Mouse (Mus musculus) midbrain, embryonic 12.5 days (tissue): Measurements from ENCODE around the gene Nrap. TPM values are rescaled to one million over a fixed set of nuclear protein-coding genes. Genes with fewer than 3 reads are reported as not detected.

Experiments
- ATAC-seq: fragments of 200-750 bp; cut with Nextera tagmentation; 2 replicates; pipeline ENCODE4 v1.8.0; 2017; ENCODE audit warnings: low read depth, moderate TSS enrichment, moderate library complexity; ENCODE audit not compliant: low FRiP score
- H3K27ac ChIP-seq: fragments of 300-500 bp; sonication (generic); replicated peaks from 2 replicates; pipeline ENCODE4 v1.5.1; 2016; ENCODE audit warnings: mild to moderate bottlenecking
- H3K27me3 ChIP-seq: fragments of 300-500 bp; sonication (generic); 2 replicates; pipeline ENCODE4 v1.6.1; 2016; ENCODE audit warnings: mild to moderate bottlenecking
- H3K36me3 ChIP-seq: fragments of 300-500 bp; sonication (generic); 2 replicates; pipeline ENCODE4 v1.6.1; 2016
- H3K4me1 ChIP-seq: fragments of 300-500 bp; sonication (generic); 2 replicates; pipeline ENCODE4 v1.6.1; 2016
- H3K4me2 ChIP-seq: fragments of 300-500 bp; sonication (generic); replicated peaks from 2 replicates; pipeline ENCODE4 v1.6.1; 2016; ENCODE audit warnings: mild to moderate bottlenecking, moderate library complexity
- H3K4me3 ChIP-seq: fragments of 300-500 bp; sonication (generic); 2 replicates; pipeline ENCODE4 v1.5.1; 2016; ENCODE audit warnings: mild to moderate bottlenecking
- H3K9ac ChIP-seq: fragments of 300-500 bp; sonication (generic); replicated peaks from 2 replicates; pipeline ENCODE4 v1.6.1; 2016; ENCODE audit warnings: mild to moderate bottlenecking, moderate library complexity
- H3K9me3 ChIP-seq: fragments of 300-500 bp; sonication (generic); 2 replicates; pipeline ENCODE4 v1.6.1; 2016; ENCODE audit warnings: mild to moderate bottlenecking
- WGBS: fragments of 180-500 bp; shearing (Covaris S2); methylation state at CpG from one replicate; pipeline ENCODE4 v1.1.7; 2016; 5-methylcytosine and 5-hydroxymethylcytosine counted together
- polyA plus RNA-seq: library from polyadenylated mRNA; unstranded; fragments of >200 nt; fragmentation: Nextera tagmentation; extraction: Ambion mirVana; gene quantifications from 2 replicates; pipeline ENCODE4 v1.2.1, GENCODE M21; 2016

The Nrap gene
- polyA plus RNA-seq, 1 experiment from 2014 or later: 0.28 TPM

DNA sequence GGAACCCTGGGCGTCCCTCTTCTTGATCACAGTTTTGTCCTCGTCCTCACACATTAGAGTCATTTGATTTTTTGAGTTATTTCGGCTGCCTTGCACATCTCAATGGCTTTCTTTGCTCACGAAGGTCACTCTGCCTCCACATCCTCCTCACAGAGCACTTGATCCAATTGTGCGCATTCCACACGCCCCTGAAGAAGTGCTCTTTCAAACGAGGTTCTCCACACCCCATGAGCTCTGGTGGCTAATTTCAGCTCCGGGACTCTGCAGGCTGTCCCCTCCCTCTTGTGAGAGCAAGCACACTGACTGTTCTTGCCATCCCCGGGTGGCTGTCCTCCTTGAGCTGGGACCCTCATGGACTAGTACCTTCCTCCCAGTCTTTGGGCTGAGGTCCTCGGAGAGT lies 64.2 kb downstream of the Nrap start:
- Histone ChIP-seq H3K4me3 (no peak overlapping the region), H3K4me1 (peaks cover 22% of the 10 kb centered on the region), H3K27me3 (peaks cover 8% of the 10 kb centered on the region; the same call in 1 of the 2 replicates), H3K36me3 (no peaks in the 10 kb centered on the region), H3K9me3 (no peaks in the 10 kb centered on the region), H3K27ac (peak overlapping the region; percentile 43), H3K4me2 (no peak overlapping the region), H3K9ac (no peak overlapping the region)
- no peak for ATAC-seq
- 61% methylated on average over 10 of the region's 10 CpGs for WGBS

GRCm38 (mm10) chr19:56321303-56321920 lies 68.4 kb downstream of the Nrap start:
- Histone ChIP-seq H3K27ac (no peak overlapping the region), H3K4me1 (peaks cover 25% of the 10 kb centered on the region), H3K4me2 (no peak overlapping the region), H3K9ac (no peak overlapping the region), H3K27me3 (peaks cover 20% of the 10 kb centered on the region; the same call in 1 of the 2 replicates), H3K9me3 (no peaks in the 10 kb centered on the region), H3K4me3 (no peak overlapping the region), H3K36me3 (no peaks in the 10 kb centered on the region)
- no peak for ATAC-seq
- WGBS: 87% methylated on average over 12 of the region's 12 CpGs

DNA sequence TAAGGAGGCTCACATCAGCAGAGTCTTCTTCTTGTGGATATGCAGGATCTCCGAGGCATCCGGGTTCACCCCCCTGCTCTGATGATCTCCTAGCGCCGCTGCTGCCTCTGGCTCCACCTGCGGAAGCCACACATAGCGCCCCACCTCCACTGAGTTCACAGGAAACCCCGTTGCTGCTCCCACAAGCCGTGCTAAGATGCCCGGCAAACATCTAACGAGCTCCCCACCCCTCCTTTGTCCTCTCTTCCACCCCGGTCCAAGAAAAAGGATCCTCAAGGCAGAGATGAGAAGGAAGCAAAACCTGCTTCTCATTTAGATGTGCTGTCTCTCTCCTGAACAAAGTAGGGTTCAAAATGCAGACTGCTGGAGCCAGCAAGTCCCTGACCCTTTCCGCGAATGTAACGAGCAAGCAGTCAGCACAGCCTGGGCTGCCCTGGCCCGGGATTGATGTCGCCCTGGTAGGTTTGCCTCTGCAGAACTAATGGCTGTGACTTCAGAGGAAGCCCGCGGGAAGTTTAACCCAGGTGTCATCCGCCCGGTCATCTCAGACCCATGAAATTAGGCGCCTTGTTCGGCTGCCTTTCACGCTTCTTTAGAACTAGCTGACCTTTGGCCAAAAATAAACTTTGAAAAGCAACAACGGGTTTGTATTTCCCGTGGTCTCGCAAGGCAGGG lies 69.5 kb downstream of the Nrap start:
- Histone ChIP-seq H3K9ac (no peak overlapping the region; the same call in 1 of the 2 replicates), H3K27me3 (peaks cover 20% of the 10 kb centered on the region; the same call in 1 of the 2 replicates), H3K36me3 (no peaks in the 10 kb centered on the region), H3K4me2 (peak overlapping the region; percentile 14), H3K4me1 (peaks cover 16% of the 10 kb centered on the region), H3K9me3 (no peaks in the 10 kb centered on the region), H3K27ac (no peak overlapping the region), H3K4me3 (no peak overlapping the region)
- ATAC-seq: no peak
- 26% methylated on average over 26 of the region's 26 CpGs for WGBS

DNA sequence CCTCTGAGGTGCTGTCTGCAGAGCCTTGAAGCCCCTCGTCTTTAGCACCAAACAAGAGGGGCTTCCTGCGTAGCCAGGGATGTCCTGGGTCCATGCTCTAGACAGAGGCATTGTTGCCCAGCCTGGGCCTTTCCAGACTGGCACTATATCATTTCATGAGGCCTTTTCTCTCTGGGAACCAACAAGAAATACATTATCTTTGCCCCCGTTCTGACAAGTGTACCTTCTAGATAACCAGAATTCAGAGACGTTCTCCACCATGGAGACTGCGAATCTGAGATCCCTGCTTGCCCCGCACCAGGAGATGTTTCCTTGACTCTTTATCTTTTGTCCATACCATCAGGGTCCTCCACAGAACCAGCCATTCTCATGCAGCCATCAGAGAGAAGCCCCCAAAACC lies 70.2 kb downstream of the Nrap start:
- 92% methylated on average over 6 of the region's 6 CpGs for WGBS
- H3K27me3 ChIP-seq: peaks cover 19% of the 10 kb centered on the region; the same call in 1 of the 2 replicates
- ATAC-seq: no peak
- H3K4me1 ChIP-seq: peaks cover 16% of the 10 kb centered on the region
- H3K27ac ChIP-seq: no peak overlapping the region
- H3K4me2 ChIP-seq: no peak overlapping the region
- H3K4me3 ChIP-seq: no peak overlapping the region
- no peaks in the 10 kb centered on the region for H3K9me3 ChIP-seq
- no peaks in the 10 kb centered on the region for H3K36me3 ChIP-seq
- H3K9ac ChIP-seq: no peak overlapping the region

DNA sequence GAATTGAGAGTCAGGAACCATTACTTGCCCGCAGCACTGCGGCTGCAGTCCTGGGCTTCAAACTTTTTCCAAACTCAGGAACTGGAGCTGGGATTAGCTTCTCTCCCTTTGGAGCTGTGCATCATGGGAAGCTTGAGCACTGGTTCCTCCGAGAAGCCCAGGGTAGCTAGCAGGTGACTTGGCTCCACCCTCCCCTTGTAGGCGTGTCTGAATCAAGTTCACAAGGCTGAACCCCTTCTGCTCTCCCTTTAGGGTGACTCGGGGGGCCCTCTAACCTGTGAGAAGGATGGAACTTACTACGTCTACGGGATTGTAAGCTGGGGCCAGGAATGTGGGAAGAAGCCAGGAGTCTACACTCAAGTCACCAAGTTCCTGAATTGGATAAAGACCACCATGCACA lies 70.6 kb downstream of the Nrap start:
- Histone ChIP-seq H3K9me3 (no peaks in the 10 kb centered on the region), H3K27ac (no peak overlapping the region), H3K4me3 (no peak overlapping the region), H3K4me2 (no peak overlapping the region), H3K4me1 (peaks cover 16% of the 10 kb centered on the region), H3K36me3 (no peaks in the 10 kb centered on the region), H3K27me3 (peaks cover 15% of the 10 kb centered on the region; the same call in 1 of the 2 replicates), H3K9ac (no peak overlapping the region)
- 92% methylated on average over 7 of the region's 7 CpGs for WGBS
- ATAC-seq: no peak

GRCm38 (mm10) chr19:56316531-56316930 lies 73.3 kb downstream of the Nrap start:
- no peak overlapping the region for H3K4me3 ChIP-seq
- peaks cover 12% of the 10 kb centered on the region; the same call in 1 of the 2 replicates for H3K27me3 ChIP-seq
- no peaks in the 10 kb centered on the region for H3K9me3 ChIP-seq
- WGBS: 90% methylated on average over 3 of the region's 3 CpGs
- no peak overlapping the region for H3K27ac ChIP-seq
- H3K4me1 ChIP-seq: peaks cover 14% of the 10 kb centered on the region
- H3K36me3 ChIP-seq: no peaks in the 10 kb centered on the region
- no peak overlapping the region for H3K4me2 ChIP-seq
- no peak for ATAC-seq
- no peak overlapping the region for H3K9ac ChIP-seq

GRCm38 (mm10) chr19:56300835-56301234 lies 89.0 kb downstream of the Nrap start:
- Histone ChIP-seq H3K36me3 (no peaks in the 10 kb centered on the region), H3K27me3 (peaks cover 8% of the 10 kb centered on the region; the same call in 1 of the 2 replicates), H3K4me3 (no peak overlapping the region), H3K4me2 (no peak overlapping the region), H3K9ac (no peak overlapping the region), H3K27ac (no peak overlapping the region), H3K9me3 (no peaks in the 10 kb centered on the region), H3K4me1 (no peaks in the 10 kb centered on the region)
- WGBS: 76% methylated on average over 11 of the region's 11 CpGs
- no peak for ATAC-seq

- Histone ChIP-seq H3K4me2 (no peak overlapping the region), H3K36me3 (no peaks in the 10 kb centered on the region), H3K4me1 (peaks cover 5% of the 10 kb centered on the region), H3K4me3 (no peak overlapping the region), H3K27me3 (peaks cover 9% of the 10 kb centered on the region; the same call in 1 of the 2 replicates), H3K27ac (no peak overlapping the region), H3K9me3 (no peaks in the 10 kb centered on the region), H3K9ac (no peak overlapping the region)
- no peak for ATAC-seq
- 68% methylated on average over 3 of the region's 3 CpGs for WGBS
These were observed 92.6 kb downstream of the Nrap start for GRCm38 (mm10) chr19:56297264-56297663.

- H3K27me3 ChIP-seq: peaks cover 9% of the 10 kb centered on the region; the same call in 1 of the 2 replicates
- H3K27ac ChIP-seq: no peak overlapping the region
- ATAC-seq: no peak
- H3K4me3 ChIP-seq: no peak overlapping the region
- peaks cover 5% of the 10 kb centered on the region for H3K4me1 ChIP-seq
- H3K4me2 ChIP-seq: no peak overlapping the region
- H3K36me3 ChIP-seq: no peaks in the 10 kb centered on the region
- WGBS: 64% methylated on average over 9 of the region's 9 CpGs
- no peaks in the 10 kb centered on the region for H3K9me3 ChIP-seq
- H3K9ac ChIP-seq: no peak overlapping the region
These were observed 93.2 kb downstream of the Nrap start for GRCm38 (mm10) chr19:56296668-56297067.

DNA sequence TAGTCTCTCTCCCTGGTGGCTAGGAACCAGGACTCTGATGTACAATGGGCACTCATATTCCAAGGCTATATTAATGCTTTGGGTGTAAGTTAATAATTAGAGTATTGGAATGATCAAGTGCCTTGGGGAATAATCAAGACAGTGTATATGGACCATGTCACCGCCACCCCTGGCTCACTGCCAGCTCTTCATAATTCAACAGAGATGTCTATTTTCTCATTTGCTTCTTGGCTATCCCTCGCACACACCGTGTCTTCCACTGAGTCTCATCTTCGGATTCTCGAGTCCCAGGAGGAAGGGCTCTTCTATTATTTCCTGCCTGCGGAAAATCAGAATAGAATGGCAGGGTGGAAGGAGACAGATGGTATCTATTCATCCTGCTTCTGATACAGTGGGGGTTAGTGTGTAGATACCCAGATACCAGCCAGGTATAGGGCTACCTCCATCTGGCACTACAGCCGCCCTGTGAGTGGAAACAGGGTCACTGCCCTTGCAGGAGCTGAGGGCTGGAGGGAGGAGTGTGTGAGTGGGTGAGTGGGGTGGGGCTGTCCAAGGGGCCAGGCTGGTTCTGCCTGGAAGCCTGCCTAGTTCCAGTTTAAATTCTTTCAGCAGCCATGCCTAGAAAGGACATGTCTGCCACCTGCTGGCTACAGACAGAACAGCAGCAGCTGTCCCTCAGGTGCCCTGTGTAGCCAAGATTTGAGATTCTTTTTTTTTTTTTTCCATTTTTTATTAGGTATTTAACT lies 95.0 kb downstream of the Nrap start:
- no peak overlapping the region for H3K4me2 ChIP-seq
- ATAC-seq: peak; percentile 81

DNA sequence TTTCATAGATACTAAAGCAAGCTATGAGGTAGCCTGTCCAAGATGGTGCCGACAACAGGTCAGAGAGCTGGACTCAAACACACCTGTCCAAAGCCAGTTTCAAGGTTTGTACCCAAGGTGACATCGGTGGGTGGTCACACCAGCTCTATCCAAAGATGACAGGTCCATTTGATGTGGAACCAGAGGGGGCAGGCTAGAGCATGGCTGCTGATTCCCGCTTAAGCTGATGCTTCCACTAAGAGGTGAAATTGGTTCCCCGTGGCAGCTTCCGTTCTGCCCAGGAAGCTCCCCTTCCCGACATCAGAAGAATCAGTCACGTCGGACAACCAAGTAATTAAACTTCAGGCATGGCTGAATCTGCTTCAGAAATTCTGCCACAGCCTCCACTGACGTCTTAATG lies 97.5 kb downstream of the Nrap start:
- Histone ChIP-seq H3K4me2 (no peak overlapping the region), H3K27ac (no peak overlapping the region), H3K9ac (no peak overlapping the region), H3K36me3 (no peaks in the 10 kb centered on the region), H3K4me3 (no peak overlapping the region), H3K27me3 (peaks cover 9% of the 10 kb centered on the region; the same call in 1 of the 2 replicates), H3K4me1 (peaks cover 5% of the 10 kb centered on the region), H3K9me3 (no peaks in the 10 kb centered on the region)
- ATAC-seq: no peak
- WGBS: 66% methylated on average over 9 of the region's 9 CpGs

More for the DNA sequence above, 95.0 kb downstream of the Nrap start:
- Histone ChIP-seq H3K9ac (no peak overlapping the region), H3K4me3 (no peak overlapping the region), H3K27me3 (peaks cover 9% of the 10 kb centered on the region; the same call in 1 of the 2 replicates), H3K9me3 (no peaks in the 10 kb centered on the region), H3K27ac (no peak overlapping the region), H3K36me3 (no peaks in the 10 kb centered on the region), H3K4me1 (peaks cover 5% of the 10 kb centered on the region)
- 59% methylated on average over 7 of the region's 7 CpGs for WGBS

DNA sequence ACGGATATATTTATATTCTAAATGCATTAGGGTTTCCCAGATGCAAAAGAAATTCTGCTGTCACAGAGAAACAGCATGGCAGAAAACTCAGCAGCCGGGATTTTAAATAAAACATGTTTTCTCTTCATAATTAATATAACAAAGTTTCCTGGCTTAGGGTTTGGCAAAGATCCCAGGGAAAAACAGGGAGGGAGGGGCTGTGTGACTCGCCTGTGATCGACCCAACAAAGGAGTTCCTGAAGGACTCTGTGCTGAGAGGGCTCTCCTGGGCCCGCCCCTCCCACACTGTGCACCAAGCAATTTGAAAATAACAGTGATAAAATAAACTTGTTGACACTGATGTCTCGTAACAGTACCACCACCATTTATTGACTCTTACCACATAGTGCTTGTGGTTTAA lies 97.9 kb downstream of the Nrap start:
- Histone ChIP-seq H3K27me3 (peaks cover 9% of the 10 kb centered on the region; the same call in 1 of the 2 replicates), H3K4me3 (no peak overlapping the region), H3K9ac (no peak overlapping the region), H3K36me3 (no peaks in the 10 kb centered on the region), H3K4me1 (peaks cover 5% of the 10 kb centered on the region), H3K27ac (no peak overlapping the region), H3K9me3 (no peaks in the 10 kb centered on the region), H3K4me2 (no peak overlapping the region)
- 73% methylated on average over 6 of the region's 6 CpGs for WGBS
- no peak for ATAC-seq
